Mouse (Mus musculus) bone marrow macrophage, adult 2 months (primary cell): ENCODE data around the gene Tmem229a.

ENCODE experiments used
- CTCF ChIP-seq: IDR thresholded peaks from 2 replicates; pipeline ENCODE4 v1.5.1; 2012; ENCODE audit warnings: low read depth, mild to moderate bottlenecking, low read length, moderate library complexity
- POLR2A ChIP-seq: IDR thresholded peaks from 2 replicates; pipeline ENCODE4 v1.6.1; 2012; ENCODE audit warnings: mild to moderate bottlenecking, low read depth, low read length, borderline replicate concordance

GRCm38 (mm10) chr6:24967726-24968125, 11.6 kb upstream of the Tmem229a start:
- TF ChIP-seq CTCF, result no peak
- TF ChIP-seq POLR2A, result no peak
